Mouse (Mus musculus): ENCODE measurements around the gene Barx1.

The Barx1 gene

DNA sequence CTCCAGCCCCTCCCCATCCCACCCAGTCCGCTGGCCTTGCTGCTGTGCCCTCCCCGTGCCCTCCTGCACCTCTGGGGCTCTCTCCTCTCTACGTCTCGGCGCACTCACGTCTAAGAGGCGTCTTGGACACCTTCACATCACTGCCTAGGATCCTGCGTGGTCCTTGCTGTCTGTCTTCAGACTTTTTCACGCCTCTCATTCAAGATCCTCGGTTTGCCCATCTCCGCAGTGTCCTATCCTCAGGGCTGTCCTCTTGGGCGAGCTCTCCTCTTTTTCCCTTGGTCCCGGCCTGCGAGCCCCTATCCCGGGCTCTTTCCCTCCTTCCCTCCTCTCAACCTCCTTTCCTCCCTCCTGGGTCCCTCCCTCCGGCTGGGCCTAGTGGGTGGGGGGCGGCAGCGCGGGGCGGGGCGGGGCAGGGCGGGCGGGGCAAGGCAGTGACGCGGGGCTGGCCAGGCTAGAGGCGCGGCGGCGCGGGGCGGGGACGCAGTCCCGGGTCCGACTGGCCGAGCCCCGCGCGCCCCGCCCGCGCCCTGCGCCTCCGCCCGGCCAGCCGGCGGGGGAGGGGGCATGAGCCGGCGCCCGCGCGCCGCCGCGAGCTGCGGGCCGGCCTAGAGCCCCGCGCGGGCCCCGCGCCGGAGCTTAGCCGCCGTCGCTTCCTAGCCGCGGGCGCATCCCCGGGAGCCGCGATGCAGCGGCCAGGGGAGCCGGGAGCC, at the start of gene Barx1:
Gene Barx1 (plus strand): TSS at position 568 of the 713 bp plus-strand sequence.
- no peak for DNase-seq (ENCODE audit: low read depth)

DNA sequence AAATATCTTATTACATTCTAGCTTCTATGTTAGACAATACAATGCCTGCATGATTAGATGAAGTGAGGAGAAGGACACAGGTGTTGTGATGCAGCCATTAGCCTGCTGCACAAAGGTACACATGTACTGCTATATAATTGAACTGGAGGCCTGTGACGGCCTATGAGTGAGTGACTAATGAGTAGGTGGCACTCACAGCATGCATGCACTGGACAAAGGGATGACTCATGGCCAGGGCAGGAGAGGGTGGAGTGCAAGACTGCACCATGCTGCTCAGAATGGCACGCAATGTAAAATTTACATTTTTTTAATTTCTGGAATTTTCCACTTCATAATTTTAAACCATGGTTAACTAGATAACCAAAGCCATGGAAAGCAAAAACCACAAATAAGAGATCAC, 48.3 kb upstream of the Barx1 start:
- no peak for DNase-seq (ENCODE audit: low read depth)

DNA sequence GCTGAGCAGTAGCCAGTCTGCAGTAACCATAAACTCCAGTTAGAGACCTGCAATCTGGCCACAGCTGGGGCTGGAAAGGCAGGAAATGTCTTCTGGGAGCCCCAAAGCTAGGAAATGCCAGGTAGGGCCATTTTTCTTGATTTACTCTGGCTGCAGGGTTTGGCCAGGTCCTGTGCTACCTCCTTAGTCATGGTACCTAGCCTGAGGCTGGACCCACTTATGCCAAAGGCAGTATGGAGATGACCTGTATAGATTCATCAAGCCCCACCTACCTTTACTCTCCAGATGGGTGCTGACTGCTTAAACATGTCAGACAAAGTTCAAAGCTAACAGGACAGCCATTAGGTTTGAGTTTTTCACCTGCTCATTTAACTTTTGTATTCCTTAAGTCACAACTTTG, 45.0 kb upstream of the Barx1 start:
- DNase-seq (ENCODE audit: low read depth) = no peak

DNA sequence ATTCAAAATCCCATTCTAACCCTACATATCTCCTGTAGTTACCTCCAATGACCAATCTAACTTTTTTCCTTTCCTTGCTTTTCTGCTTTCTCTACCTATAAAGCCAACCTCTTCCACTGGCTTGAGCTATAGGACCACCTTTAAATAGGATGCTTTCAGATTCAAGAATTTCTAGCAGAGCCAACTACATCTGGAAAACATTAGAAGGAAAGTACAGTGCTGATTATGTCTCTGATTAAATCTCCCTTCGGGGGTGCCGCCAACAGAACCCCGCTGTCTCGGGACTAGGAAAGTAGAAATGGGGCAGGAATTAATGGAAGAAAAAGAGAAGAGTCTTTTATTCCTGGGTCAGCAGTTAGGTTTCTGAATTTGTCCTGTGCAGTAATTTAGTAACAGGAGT, 43.9 kb upstream of the Barx1 start:
- DNase-seq (ENCODE audit: low read depth) = no peak

DNA sequence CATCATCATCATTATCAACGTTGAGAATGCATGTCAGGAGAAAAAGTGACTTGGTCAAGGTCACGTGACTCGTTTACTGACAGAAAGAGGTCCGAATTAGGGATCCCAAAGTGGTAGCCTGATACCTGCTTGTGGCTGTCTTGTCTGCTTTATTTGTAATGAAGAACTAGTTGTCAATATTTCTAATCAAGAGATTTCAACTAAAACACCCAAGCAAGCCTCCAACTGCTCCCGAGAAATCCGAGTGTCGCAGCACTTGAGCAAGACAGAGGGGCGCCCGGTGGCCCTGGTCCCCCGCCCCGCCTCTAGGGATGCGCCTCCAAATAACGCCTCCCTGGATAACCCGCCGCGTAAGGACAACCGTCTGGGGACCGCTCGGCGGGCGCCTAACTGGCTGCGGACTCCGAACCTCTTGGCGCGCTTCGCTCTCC, 37.8 kb upstream of the Barx1 start:
- DNase-seq (ENCODE audit: low read depth) = peak; percentile 9

DNA sequence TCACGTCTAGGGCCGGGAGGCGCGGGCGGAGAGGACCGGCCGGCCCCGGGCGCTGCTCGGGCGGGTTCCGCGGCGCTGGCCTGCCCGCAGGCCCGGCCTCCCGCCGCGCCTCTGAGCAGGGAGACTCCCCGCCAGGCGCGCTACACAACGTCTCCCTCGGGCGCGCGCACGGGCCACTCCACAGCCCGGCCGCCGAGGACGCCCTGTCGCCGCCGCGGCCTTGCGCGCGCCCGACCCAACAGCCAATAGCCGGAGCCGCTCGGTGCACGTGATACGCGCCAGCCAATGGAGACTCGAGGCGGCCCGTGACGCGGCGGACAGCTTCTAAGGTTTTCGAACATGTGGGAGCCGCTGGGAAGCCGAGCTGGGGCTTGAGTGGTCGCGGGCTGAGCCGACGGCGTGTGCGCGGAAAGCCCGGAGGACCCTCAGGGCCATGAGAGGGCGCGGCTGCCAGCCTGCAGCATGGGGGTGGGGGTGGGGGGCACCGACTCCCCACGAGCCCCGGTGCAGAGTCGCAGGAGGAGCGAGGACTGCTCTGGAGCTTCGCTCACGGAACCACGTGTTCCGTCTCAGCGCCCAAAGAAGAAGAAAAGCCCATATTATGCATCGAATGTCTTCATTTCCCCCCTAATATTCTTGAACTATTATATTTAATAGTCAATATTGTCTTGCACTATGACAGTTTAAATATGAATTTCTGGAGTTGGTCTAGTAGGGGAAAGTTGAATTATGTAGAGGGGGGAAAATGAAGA, 37.2 kb upstream of the Barx1 start, which contains the start of gene Ptpdc1:
Gene Ptpdc1 (minus strand): TSS at position 232 of the 752 bp plus-strand sequence.
- DNase-seq (ENCODE audit: low read depth) = peak; percentile 73

DNA sequence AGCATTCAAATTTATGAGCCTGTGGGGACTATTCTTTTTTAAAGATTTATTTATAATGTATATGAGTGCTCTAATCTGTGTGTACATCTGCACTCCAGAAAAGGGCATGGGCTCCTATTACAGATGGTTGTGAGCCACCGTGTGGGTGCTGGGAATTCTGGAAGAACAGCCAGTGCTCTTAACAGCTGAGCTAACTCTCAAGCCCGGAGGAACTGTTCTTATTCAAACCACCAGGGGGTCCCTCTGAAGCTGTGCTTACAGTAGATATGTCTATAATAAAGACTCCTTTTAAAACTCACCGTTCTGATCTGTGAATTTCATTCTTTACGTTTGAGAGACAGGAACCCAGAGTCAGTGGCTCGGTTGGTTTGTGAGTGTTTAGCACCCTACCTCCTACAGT, 31.1 kb upstream of the Barx1 start:
- DNase-seq (ENCODE audit: low read depth) = no peak

DNA sequence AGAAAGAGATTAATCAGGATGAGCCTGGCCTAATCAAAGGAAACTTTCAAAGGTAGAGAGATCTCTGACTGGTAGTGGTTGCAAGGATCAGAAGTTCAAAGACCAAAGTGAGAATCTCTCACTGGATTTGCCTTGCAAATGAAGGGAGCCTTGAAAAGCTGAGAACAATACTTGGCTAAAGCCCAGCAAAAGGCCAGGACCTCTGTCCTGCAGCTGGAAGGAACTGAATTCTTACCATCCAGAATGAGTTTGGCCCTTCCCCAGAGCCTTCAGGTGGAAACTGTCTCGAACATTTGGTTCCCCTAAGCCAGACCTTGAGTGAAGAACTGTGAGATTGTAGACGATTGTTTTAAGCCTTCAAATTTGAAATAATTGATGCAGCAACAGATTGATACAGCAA, 25.1 kb upstream of the Barx1 start:
- DNase-seq (ENCODE audit: low read depth) = no peak

DNA sequence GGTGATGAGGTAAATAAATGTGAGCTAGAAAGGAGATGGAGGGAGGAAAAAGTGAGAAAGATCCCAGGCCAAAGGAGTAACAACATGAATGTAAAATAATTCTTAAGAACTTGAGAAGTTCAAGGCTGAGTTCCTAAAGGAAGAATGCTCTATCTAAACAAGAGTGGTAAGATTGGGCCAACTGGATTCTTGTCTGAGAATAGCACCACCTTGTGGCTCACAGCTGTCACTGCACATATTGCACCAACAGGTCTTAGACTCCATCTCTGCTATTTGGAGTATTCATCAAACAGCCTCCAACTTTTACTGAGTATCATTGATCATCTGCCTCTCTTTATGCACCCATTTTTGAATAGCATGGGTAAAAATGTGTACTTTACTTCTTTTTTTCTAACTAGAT, 23.2 kb upstream of the Barx1 start:
- DNase-seq (ENCODE audit: low read depth) = no peak

DNA sequence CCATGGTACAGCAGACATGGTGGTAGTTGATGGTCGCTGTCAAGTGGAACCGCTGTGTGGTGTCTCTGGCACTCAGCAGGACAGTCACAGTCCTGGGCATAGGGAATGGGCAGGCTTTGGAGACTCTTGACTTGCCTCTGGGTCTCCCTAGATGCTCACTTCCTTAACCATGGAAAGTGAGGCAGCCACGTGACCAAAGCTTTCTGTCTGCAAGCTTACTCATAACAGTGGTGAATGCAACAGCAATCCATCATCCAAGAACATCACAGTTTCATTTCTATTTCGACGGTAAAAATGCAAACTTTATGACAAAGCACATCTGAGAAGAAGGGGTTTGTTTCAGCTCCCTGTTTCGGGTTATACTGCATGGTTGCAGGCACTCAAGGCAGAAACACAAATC, 19.7 kb upstream of the Barx1 start:
- DNase-seq (ENCODE audit: low read depth) = no peak

DNA sequence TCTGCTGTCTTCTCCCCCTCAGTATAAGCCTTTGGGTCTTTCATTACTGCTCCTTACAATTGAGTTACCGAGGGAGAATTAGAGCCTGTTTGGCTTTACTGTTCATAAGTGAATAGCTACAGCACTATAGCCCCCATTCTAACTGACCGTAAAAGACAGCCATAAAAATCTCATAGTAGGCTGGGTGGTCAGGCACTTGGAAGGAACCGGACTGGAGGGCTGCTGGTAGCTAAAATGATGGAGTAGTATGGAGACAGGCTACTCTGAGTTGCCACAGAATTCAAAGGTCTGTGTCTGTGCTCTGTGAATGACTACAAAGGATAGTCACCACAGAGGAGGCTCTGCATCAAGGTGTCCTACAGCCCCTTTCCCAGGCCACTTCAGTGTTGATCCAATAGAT, 18.8 kb upstream of the Barx1 start:
- no peak for DNase-seq (ENCODE audit: low read depth)

DNA sequence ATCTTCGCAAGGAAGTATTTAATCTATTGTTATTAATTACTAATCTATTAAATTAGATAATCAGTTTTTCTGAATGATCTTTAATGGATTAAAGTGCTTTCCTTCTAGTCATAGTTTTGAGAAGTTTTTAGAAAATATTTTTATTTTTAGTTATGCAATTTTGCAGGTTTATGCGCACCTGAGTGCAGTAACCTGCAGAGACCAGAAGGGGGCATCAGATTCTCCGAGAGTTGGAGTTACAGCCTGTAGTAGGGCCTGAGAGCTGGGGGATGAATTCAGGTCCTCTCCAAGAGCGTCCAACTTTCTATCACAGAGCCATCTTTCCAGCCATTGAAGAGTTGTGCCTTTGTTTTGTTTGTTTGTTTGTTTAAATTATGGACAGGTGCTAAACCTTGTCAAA, 16.1 kb upstream of the Barx1 start:
- no peak for DNase-seq (ENCODE audit: low read depth)

DNA sequence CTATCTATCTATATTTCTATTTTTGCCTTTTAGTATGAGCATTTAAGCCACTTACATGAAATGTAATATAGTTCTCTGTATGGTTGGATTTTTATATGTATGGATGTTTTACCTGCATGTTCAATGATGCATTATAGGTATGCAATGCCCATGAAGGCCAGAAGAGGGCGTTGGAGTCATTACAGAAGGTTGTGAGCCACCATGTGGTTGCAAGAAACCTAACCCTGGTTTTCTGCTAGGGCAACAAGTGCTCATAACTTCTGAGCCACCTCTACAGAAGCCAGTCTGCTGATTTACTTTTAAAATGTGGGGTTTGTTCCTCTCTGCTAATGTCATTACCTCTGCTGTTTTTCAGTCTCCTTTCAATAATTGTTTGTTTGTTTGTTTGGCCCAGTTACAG, 12.2 kb upstream of the Barx1 start:
- DNase-seq (ENCODE audit: low read depth) = peak; percentile 45

DNA sequence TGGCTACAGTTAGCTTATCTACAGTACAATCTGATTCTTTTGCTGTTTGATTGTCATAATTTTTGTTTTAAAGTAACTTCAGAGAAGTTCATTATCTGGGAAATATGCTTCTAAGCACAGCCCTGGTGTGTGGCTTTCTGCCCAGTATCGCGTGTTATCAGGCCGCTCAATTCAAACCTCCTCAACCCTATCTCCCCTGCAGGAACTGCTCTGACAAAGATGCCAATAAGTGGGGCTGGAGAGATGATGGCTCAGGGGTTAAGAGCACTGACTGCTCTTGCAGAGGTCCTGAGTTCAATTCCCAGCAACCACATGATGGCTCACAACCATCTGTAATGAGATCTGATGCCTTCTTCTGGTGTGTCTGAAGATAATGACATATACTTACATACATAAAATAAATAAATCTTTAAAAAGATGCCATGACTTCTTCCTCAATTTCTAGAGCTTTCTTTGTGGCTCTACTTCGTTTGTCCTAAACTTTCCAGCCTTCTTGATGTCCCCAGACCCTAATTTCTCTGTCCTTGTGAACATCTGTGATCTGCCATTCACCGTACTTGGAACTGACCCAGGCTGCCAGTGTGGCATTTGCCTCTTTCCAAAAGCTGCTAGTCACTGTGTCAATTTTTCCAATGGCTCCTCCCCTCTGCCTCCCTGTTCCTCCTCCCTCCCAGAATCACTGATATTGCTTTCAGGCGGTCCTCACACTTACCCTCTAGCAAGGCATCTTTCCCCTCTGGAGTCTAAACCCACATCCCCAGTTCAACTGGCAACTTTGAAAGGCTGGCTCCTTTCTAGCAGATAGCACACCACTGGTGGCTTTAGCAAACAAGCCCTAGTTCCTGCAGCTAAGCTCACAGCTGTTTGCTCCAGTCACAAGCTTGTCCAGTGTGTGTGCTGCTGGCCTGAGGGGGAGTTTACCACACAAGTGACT, 11.4 kb upstream of the Barx1 start:
- DNase-seq (ENCODE audit: low read depth) = peak; percentile 40

DNA sequence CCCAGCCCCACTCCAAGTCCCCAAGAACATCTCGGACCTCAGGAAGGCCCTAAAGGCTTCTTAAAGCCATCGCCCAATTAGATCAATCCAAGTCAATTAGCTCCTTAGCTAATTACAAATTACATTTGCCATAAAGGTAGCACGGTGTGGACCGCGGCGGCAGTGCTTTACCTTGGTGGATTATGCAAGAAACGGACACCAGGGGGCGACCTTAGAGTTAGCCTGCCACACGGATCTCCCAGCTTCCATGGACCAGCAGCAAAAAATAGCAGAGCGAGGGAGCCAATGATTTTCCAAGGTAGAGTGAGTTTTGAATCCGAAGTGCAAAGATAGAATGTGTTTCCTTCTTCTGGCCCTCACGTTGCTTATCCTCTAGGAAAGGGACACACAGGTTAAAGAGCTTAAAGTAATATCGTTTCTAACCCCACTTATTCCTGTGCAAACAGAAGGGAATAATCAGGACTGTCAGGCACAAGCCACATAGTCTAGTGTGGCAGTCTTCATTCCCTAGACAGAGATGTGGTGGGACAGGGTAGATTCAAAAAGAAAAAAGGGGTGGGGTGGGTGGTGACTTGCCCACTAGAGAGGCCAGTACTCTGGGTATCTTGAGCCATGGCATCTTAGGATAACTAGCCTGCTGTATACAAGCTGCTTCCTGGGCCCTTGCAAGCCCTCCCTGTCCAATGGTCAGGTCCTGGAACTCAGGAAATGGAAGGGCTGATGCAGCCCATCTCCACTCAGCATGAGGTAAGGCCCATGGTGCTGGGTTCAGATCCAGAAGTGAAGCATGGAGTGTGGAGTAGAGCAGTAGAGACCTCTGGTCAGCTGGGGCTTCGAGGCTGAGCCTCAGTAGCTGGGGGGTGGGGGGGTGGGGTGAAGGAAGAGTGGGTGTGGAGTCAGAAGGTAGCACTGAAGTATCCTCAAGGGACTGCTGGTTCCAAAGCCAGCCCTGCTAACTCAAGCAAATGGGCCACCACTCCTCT, 8.7 kb upstream of the Barx1 start:
- peak; percentile 42 for DNase-seq (ENCODE audit: low read depth)

DNA sequence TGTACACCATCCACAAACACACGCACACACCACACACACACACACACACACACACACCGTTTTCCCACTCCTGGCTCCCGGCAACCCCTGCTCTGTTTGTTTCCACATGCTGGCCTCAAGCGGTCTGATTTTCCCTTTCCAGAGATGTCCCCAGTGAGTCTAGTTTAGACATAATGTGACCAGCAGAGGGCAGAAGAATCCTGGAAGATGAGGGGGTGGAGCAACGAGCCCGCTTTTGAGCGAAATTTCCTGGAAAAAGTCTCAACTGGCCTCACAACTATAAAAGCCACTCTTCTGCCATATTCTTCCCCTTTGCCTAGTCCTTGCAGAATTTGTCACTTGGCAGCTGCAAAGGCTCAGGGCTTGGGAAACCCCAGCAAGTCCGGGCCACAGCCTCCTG, 7.2 kb upstream of the Barx1 start:
- peak; percentile 40 for DNase-seq (ENCODE audit: low read depth)

DNA sequence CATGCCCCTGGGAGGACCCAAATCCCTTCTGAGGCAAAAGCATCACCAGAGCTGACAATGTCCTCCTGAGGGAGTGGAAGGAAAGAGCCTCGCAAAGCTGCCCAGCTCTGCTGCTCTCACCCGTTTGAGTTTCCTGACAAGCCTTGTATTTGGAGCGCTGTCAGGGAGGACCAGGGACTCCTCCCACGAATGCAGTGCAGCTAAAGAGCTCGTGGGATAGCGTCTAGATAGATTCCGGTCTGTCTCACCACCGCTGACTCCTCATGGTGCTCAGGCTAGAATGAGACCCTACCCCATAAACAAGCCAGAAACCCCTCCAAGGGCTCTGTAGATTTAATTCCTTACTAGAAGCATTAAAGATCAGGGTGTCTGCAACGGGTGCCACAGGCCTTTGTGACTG, 5.0 kb upstream of the Barx1 start:
- DNase-seq (ENCODE audit: low read depth) = no peak

DNA sequence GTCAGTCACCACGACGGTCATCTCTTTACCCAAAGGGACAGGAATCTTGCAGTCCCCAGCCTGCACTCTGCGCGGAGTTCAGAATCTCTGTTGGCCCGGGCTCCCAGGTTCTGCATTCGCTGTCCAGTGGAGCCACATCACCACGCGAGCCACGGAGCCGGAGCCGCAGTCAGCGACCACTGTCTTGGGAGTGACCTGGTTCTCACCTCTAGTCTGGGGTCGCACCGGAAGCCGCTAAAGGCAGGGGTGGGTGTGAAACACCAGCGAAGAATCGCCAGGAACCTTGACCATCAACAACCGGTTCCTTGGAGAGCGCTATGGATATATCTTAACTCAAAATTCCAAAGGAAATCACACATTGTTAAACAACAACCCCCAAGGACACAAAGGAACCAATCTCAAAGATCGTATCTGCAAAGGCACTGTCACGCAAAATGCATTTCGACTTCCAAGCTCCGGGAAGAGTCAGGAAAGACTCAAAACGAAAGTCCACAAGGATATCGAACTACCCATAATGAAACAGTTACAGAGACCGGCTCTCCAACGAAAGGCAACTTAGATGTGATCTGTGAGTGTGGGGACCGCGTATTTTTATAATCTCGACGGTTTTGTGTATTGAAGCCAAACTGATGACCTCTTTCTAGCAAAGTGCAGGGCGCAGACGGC, 4.1 kb upstream of the Barx1 start:
- no peak for DNase-seq (ENCODE audit: low read depth)

DNA sequence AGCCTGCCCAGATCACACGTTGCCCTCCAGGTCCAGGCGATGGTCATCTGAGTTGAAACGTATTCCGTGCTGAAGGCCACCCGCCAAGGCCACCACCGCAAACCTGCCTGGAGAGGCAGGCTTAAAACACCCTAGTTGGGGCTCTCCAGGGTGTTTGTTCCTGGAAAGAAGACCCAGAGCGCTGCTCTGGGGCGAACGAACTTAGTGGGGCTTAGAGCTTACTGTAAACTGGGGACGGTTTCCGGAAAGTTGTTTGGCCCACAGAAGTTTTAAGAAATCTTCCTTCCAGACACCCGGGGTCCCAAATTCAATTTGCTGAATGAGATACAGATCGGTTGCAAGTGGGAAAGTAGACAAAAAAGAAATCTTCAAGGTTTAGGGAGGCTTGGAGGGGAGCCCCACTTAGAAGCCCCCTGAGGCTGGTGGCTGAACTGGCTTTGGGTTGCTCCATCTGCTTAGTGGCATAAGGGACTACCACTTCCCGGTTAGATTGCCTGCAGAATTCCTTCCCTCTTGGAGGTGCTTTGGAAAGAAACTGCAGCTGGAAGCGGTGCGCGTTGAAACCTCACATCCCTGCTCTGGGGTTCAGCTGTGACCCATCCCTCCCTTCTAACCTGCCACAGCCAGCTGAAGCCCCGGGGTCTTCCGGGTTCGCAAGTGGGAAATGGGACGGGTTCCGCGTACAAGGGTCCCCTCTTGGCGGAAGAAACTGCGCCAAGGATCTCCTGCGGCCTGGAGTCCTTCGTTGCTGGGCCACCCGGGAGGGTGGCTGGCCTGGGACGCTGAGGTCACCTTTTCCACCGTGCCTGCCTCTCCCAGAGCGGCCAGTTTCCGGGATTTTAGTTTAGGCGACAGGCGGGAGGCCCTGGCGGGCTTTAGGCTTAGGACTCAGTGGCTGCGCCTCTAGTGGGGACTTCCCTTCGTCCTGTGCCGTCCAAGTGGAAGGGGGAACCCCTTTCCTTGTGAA, 3.3 kb upstream of the Barx1 start:
- no peak for DNase-seq (ENCODE audit: low read depth)
